Mouse (Mus musculus): ENCODE measurements around the gene Slc38a8. TPM values are rescaled to one million over a fixed set of nuclear protein-coding genes. Genes with fewer than 3 reads are reported as not detected.

Gene Slc38a8
- total RNA-seq, 1 experiment from 2014 or later = not detected

DNA sequence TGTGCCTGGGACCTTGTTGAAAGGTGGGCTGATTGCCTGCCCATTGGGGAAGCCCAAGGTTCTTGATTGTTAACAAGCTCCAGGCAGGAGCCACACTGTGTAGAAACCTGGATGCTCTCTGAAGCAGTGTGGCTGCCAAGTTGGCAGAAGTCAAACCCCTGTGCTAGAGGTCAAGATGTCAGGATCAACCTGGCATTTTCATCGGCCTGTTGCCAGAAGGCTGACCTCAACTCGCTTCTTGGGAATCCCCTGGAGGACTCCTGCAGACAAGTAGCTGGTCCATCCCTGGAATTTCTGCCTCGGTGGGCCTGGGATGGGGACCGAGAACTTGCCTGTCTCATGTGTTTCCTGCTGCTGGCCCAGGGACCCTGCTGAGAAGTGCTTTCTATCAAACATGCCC, 613 bp upstream of the Slc38a8 start:
- no peak for ATAC-seq (replicated peaks; ENCODE audit: insufficient number of reproducible peaks, low FRiP score, low TSS enrichment, poor library complexity, severe bottlenecking)

DNA sequence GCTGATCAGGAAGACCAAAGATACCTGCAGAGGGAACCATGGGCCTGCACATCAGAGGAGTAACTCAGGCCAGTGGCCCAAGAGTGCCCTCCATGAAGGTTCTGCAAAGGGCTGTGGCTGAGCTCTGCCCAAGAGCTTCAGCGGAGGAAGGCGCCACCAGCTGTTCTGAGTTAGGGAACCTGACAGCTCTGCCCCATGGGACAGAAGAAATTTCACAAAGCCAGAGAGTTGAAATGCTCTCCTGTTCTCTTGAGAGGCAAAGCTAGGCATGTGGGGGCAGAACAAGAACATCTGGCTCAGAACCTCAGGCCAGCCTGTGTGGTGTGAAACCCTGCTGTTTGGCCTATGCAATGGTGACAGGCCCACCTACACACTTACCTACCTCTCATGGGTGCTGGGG, 1.7 kb downstream of the Slc38a8 start:
- ATAC-seq (replicated peaks; ENCODE audit: insufficient number of reproducible peaks, low FRiP score, low TSS enrichment, poor library complexity, severe bottlenecking) = no peak

GRCm38 (mm10) chr8:119496848-119497247, 4.7 kb downstream of the Slc38a8 start:
- peak; percentile 40; the same call in 1 of the 2 replicates for ATAC-seq (replicated peaks; ENCODE audit: insufficient number of reproducible peaks, low FRiP score, low TSS enrichment, poor library complexity, severe bottlenecking)

GRCm38 (mm10) chr8:119487093-119487492, 14.4 kb downstream of the Slc38a8 start:
- no peak for ATAC-seq (replicated peaks; ENCODE audit: insufficient number of reproducible peaks, low FRiP score, low TSS enrichment, poor library complexity, severe bottlenecking)

DNA sequence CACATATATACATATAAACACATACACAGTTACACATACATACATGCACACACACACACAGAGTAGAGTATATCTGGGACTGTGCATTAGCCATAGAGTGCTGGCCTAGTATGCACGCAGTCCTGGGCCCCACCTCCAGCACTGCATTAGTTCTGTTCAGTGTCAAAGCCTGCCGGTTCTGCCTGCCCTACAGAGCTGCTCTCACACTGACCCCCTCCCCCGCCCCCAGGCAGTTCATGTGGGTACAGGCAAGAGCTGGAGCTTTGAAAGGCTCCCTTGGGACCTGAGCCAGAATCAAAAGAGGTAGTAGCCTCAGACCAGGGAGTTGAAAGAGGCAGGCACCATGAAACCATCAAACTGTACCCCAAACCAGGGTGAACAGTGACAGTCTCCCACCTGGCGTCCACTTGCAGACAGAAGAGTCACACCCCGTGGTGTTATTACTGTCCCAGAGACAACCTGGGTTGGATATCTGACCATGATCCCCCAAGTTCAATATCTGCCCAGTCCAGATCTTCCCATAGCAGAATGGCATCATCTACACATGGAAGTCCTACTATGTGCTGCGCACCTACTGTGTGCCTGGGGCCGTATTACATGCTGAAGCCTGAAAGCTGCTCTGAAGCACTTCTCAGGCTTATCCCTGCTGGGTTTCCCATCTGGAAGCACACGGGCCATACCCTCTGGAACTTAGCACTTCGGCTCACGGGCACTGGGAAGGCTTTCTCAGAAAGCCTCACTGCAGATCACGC, 17.2 kb downstream of the Slc38a8 start:
- ATAC-seq (replicated peaks; ENCODE audit: insufficient number of reproducible peaks, low FRiP score, low TSS enrichment, poor library complexity, severe bottlenecking) = no peak

DNA sequence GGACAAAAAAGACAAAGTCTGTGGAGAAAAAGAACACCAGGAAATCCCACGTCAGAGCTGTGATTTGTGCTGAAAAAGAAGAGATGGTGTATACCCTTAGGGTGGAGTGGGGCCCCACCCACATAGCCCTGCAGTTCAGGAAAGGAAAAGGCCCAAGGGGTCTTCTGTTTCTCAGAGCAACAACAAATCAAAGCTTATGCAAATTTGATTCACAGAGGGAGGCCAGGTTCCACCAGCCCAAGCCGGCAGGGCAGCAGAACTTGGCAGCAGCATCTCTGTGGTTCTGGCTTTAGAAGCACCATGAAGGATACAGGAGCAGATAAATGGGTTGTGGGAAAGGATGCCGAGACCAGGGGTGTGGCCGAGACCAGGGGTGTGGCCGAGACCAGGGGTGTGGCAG, 22.8 kb downstream of the Slc38a8 start:
- ATAC-seq (replicated peaks; ENCODE audit: insufficient number of reproducible peaks, low FRiP score, low TSS enrichment, poor library complexity, severe bottlenecking) = no peak

DNA sequence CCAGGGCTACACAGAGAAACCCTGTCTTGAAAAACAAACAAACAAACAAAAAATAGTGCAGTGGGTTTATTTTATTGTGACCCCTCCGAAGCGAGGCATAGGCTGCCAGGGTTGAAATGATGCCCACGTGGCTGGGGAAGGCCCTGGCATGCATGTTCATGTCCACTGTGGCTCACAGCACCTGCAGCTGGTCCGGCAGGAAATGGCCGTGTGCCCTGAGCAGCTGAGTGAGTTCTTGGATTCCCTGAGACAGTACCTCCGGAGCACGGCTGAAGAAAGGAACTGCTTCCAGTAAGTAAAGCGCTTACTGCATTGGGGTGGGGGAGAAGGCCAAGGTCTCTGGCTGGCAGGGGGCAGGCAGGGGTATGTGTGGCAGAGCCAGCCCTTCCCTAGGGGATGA, 33.4 kb downstream of the Slc38a8 start:
- ATAC-seq (replicated peaks; ENCODE audit: insufficient number of reproducible peaks, low FRiP score, low TSS enrichment, poor library complexity, severe bottlenecking) = no peak

DNA sequence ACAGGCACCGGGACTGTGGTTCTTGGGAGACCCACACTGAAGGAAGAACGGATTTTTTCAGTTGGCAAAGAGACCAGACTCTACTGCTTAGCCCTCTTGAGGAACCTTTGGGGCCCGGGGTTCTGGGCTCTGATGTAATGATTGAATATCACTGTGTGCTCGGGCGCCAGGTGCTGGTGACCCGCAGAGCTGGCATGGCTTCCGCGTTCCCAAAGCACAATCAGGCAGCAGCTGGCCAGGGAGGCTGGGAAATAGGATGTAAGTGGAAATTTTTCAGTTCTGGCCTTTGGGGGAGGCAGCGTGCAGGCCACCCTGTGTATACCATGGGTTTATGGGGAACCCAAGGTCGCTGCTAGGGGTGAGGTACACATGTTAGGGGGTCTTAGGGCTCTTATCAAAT, 34.7 kb downstream of the Slc38a8 start:
- no peak for ATAC-seq (replicated peaks; ENCODE audit: insufficient number of reproducible peaks, low FRiP score, low TSS enrichment, poor library complexity, severe bottlenecking)

GRCm38 (mm10) chr8:119466105-119466504, 35.4 kb downstream of the Slc38a8 start:
- ATAC-seq (replicated peaks; ENCODE audit: insufficient number of reproducible peaks, low FRiP score, low TSS enrichment, poor library complexity, severe bottlenecking) = no peak

- no peak for ATAC-seq (replicated peaks; ENCODE audit: insufficient number of reproducible peaks, low FRiP score, low TSS enrichment, poor library complexity, severe bottlenecking)
Observed at GRCm38 (mm10) chr8:119463709-119464108, 37.8 kb downstream of the Slc38a8 start.

GRCm38 (mm10) chr8:119461356-119461755, 40.1 kb downstream of the Slc38a8 start:
- ATAC-seq (replicated peaks; ENCODE audit: insufficient number of reproducible peaks, low FRiP score, low TSS enrichment, poor library complexity, severe bottlenecking) = no peak

- no peak for ATAC-seq (replicated peaks; ENCODE audit: insufficient number of reproducible peaks, low FRiP score, low TSS enrichment, poor library complexity, severe bottlenecking)
Observed at GRCm38 (mm10) chr8:119459724-119460123, 41.8 kb downstream of the Slc38a8 start.

- no peak for ATAC-seq (replicated peaks; ENCODE audit: insufficient number of reproducible peaks, low FRiP score, low TSS enrichment, poor library complexity, severe bottlenecking)
Observed at GRCm38 (mm10) chr8:119456045-119456444, 45.5 kb downstream of the Slc38a8 start.

GRCm38 (mm10) chr8:119452919-119453318, 48.6 kb downstream of the Slc38a8 start:
- ATAC-seq (replicated peaks; ENCODE audit: insufficient number of reproducible peaks, low FRiP score, low TSS enrichment, poor library complexity, severe bottlenecking) = no peak

DNA sequence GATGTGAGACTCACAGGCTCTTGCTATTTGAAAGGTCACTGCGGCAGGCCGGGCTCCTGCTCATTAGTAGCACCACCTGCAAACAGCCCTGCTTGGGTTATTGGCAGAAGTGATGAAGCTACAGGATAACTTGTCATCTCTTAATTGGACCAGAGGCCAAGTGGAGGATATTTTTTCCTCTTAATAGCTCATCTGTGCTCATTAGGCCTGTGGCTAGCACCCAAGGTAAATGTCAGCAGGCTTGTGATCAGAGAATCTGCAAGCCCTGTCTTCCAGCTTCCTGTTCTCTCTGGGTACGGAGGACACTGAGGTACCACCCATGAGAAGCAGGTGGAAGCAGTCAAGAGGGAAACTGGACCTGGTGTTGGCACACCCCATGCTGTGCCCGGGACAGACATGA, 50.4 kb downstream of the Slc38a8 start:
- no peak for ATAC-seq (replicated peaks; ENCODE audit: insufficient number of reproducible peaks, low FRiP score, low TSS enrichment, poor library complexity, severe bottlenecking)

GRCm38 (mm10) chr8:119449627-119450026, 51.9 kb downstream of the Slc38a8 start:
- ATAC-seq (replicated peaks; ENCODE audit: insufficient number of reproducible peaks, low FRiP score, low TSS enrichment, poor library complexity, severe bottlenecking) = no peak

- no peak for ATAC-seq (replicated peaks; ENCODE audit: insufficient number of reproducible peaks, low FRiP score, low TSS enrichment, poor library complexity, severe bottlenecking)
Observed at GRCm38 (mm10) chr8:119447781-119448170, 53.7 kb downstream of the Slc38a8 start.

DNA sequence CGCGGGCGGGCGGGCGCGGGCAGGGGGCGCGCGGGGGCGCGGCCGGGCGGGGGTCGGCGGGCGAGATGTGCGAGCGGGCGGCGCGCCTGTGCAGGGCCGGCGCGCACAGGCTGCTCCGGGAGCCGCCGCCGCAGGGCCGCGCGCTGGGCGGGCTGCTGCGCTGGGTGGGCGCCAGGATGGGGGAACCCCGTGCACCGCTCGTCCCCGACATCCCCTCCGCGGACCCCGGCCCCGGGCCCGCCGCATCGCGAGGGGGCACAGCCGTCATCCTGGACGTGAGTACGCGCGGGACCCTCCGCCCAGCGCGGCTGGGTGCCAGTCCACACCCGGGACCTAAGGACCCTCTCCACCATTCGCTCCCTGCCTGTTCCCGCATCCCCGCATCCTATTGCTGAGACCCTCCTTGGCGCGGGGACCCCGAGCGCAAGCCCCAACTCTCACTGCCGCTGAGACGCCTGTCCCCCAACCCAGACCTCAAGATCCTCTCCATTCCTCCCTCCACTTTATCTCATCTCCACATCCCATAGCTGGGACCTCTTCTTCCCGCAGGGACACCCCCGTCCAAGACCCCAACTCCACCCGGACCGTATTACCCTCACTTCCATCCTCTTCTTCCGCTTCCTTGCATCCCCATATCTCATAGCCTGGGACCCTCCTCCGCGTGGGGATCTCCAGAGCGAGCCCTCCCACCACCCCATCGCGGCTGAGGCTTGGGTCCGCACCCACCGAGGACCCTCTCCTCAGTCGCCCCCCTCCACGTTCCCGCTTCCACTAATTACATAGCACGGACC, 54.3 kb downstream of the Slc38a8 start:
- ATAC-seq (replicated peaks; ENCODE audit: insufficient number of reproducible peaks, low FRiP score, low TSS enrichment, poor library complexity, severe bottlenecking) = no peak

- no peak for ATAC-seq (replicated peaks; ENCODE audit: insufficient number of reproducible peaks, low FRiP score, low TSS enrichment, poor library complexity, severe bottlenecking)
Observed at GRCm38 (mm10) chr8:119446211-119446989, 55.1 kb downstream of the Slc38a8 start, which contains the start of gene Necab2. Gene Necab2 (plus strand): TSS chr8:119446719.

Data from monocyte, adult 5-6 weeks (primary cell).